17 mouse cellular contexts compared by ENCODE assay signal in genomic region chr15:91928511-91928910, GRCm38 (mm10).
A peak's percentile ranks its signal among the peaks of the same experiment; 100 is the strongest.
DNase-seq lines count a peak whose midpoint lies in the region; ATAC-seq lines count a peak whose summit lies in the region.
"Had no signal": no experiment of that assay in that cellular context is flagged by ENCODE, and none has a peak within 500 bp of the region (broad histone marks: within the 10 kb centered on the region; RNA-seq: fewer than 3 reads in every experiment).

No protein-coding gene starts in this region.

- H3K4me3 ChIP-seq in forebrain, embryonic 13.5 days, result no peak overlapping the region
- no peak overlapping the region for H3K4me3 ChIP-seq in forebrain, embryonic 15.5 days
- no peak overlapping the region for H3K4me3 ChIP-seq in midbrain, embryonic 12.5 days
- no peak overlapping the region for H3K4me3 ChIP-seq in midbrain, embryonic 16.5 days (ENCODE audit: low read depth, low read length)
- H3K4me3 ChIP-seq in neural tube, embryonic 13.5 days, result no peak overlapping the region
- H3K4me3 ChIP-seq: gastrocnemius, adult 2 months; heart, embryonic 10.5 days had no signal

- H3K27ac ChIP-seq in forebrain, embryonic 13.5 days, result no peak overlapping the region
- no peak overlapping the region for H3K27ac ChIP-seq in forebrain, embryonic 15.5 days (replicated peaks)
- no peak overlapping the region for H3K27ac ChIP-seq in midbrain, embryonic 12.5 days (replicated peaks)
- no peak overlapping the region for H3K27ac ChIP-seq in midbrain, embryonic 16.5 days (ENCODE audit: low read length)
- no peak overlapping the region for H3K27ac ChIP-seq in neural tube, embryonic 13.5 days (replicated peaks)
- H3K27ac ChIP-seq: gastrocnemius, adult 2 months; heart, embryonic 10.5 days; liver, embryonic 14.5 days; macrophage had no signal

- H3K9ac ChIP-seq in forebrain, embryonic 13.5 days, result no peak overlapping the region
- no peak overlapping the region for H3K9ac ChIP-seq in forebrain, embryonic 15.5 days (replicated peaks)
- no peak overlapping the region for H3K9ac ChIP-seq in midbrain, embryonic 12.5 days (replicated peaks)
- no peak overlapping the region for H3K9ac ChIP-seq in midbrain, embryonic 16.5 days (ENCODE audit: low read depth, low read length)
- no peak overlapping the region for H3K9ac ChIP-seq in neural tube, embryonic 13.5 days
- H3K9ac ChIP-seq: liver, embryonic 14.5 days had no signal

- DNase-seq in mesoderm, embryonic 11.5 days (ENCODE audit: low read depth, low spot score), result peak; percentile 32
- no peak for DNase-seq in lung, adult 18-20 months
- DNase-seq: adrenal gland, adult 2 months; cerebellum, adult 8-10 months; gastrocnemius, adult 2 months; right cerebral cortex, postnatal 4 days; thymus, adult 2 months had no signal

- H3K9me3 ChIP-seq in forebrain, embryonic 13.5 days (replicated peaks), result no peaks in the 10 kb centered on the region
- H3K9me3 ChIP-seq in forebrain, embryonic 15.5 days, result no peaks in the 10 kb centered on the region
- no peaks in the 10 kb centered on the region for H3K9me3 ChIP-seq in midbrain, embryonic 12.5 days
- no peaks in the 10 kb centered on the region for H3K9me3 ChIP-seq in midbrain, embryonic 16.5 days (replicated peaks; ENCODE audit: control insufficient read depth, low read length, poor library complexity, severe bottlenecking)
- H3K9me3 ChIP-seq in neural tube, embryonic 13.5 days, result no peaks in the 10 kb centered on the region
- H3K9me3 ChIP-seq: heart, embryonic 10.5 days had no signal

- H3K4me2 ChIP-seq in forebrain, embryonic 13.5 days, result no peak overlapping the region
- H3K4me2 ChIP-seq in forebrain, embryonic 15.5 days (replicated peaks), result no peak overlapping the region
- no peak overlapping the region for H3K4me2 ChIP-seq in midbrain, embryonic 12.5 days (replicated peaks)
- no peak overlapping the region for H3K4me2 ChIP-seq in midbrain, embryonic 16.5 days (ENCODE audit: low read length)
- H3K4me2 ChIP-seq in neural tube, embryonic 13.5 days, result no peak overlapping the region

- H3K27me3 ChIP-seq in forebrain, embryonic 13.5 days, result no peaks in the 10 kb centered on the region
- no peaks in the 10 kb centered on the region for H3K27me3 ChIP-seq in forebrain, embryonic 15.5 days
- no peaks in the 10 kb centered on the region for H3K27me3 ChIP-seq in midbrain, embryonic 12.5 days
- H3K27me3 ChIP-seq in midbrain, embryonic 16.5 days (ENCODE audit: control insufficient read depth, insufficient read depth, low read depth, low read length), result no peaks in the 10 kb centered on the region
- no peaks in the 10 kb centered on the region for H3K27me3 ChIP-seq in neural tube, embryonic 13.5 days

- ATAC-seq in forebrain, embryonic 13.5 days, result peak; percentile 50; the same call in 1 of the 2 replicates
- no peak for ATAC-seq in forebrain, embryonic 15.5 days (replicated peaks)
- ATAC-seq in midbrain, embryonic 12.5 days (ENCODE audit: low FRiP score, low read depth), result peak; percentile 49; the same call in 1 of the 2 replicates
- no peak for ATAC-seq in midbrain, embryonic 16.5 days
- ATAC-seq in neural tube, embryonic 13.5 days (ENCODE audit: low read depth), result peak; percentile 47; the same call in 1 of the 2 replicates
- ATAC-seq: hindbrain, embryonic 16.5 days; intestine, postnatal 0 days had no signal

- H3K4me1 ChIP-seq in forebrain, embryonic 13.5 days, result no peaks in the 10 kb centered on the region
- H3K4me1 ChIP-seq in forebrain, embryonic 15.5 days, result peaks cover 3% of the 10 kb centered on the region; the same call in 1 of the 2 replicates
- no peaks in the 10 kb centered on the region for H3K4me1 ChIP-seq in midbrain, embryonic 12.5 days
- no peaks in the 10 kb centered on the region; the same call in 1 of the 2 replicates for H3K4me1 ChIP-seq in midbrain, embryonic 16.5 days (ENCODE audit: control insufficient read depth, insufficient read depth, low read length)
- peaks cover 12% of the 10 kb centered on the region for H3K4me1 ChIP-seq in neural tube, embryonic 13.5 days (replicated peaks)
- H3K4me1 ChIP-seq: heart, embryonic 10.5 days had no signal

- no peaks in the 10 kb centered on the region for H3K36me3 ChIP-seq in forebrain, embryonic 13.5 days (ENCODE audit: poor library complexity, severe bottlenecking)
- no peaks in the 10 kb centered on the region for H3K36me3 ChIP-seq in forebrain, embryonic 15.5 days
- no peaks in the 10 kb centered on the region for H3K36me3 ChIP-seq in midbrain, embryonic 12.5 days
- H3K36me3 ChIP-seq in midbrain, embryonic 16.5 days (ENCODE audit: control insufficient read depth, insufficient read depth, low read length), result no peaks in the 10 kb centered on the region
- H3K36me3 ChIP-seq in neural tube, embryonic 13.5 days, result no peaks in the 10 kb centered on the region
- H3K36me3 ChIP-seq: heart, embryonic 10.5 days had no signal

- 51% methylated on average over 7 of the region's 7 CpGs for WGBS in forebrain, embryonic 13.5 days
- WGBS in forebrain, embryonic 15.5 days, result 44% methylated on average over 7 of the region's 7 CpGs
- WGBS in midbrain, embryonic 12.5 days, result 58% methylated on average over 7 of the region's 7 CpGs
- 39% methylated on average over 7 of the region's 7 CpGs for WGBS in midbrain, embryonic 16.5 days
- 41% methylated on average over 7 of the region's 7 CpGs for WGBS in neural tube, embryonic 13.5 days

Comparison
In these comparisons a context has a peak if more than half of its experiments do, and no peak if none do; other contexts are left out.
1. ATAC-seq: peak in forebrain, embryonic 13.5 days (single experiment), midbrain, embryonic 12.5 days (single experiment) and neural tube, embryonic 13.5 days (single experiment); none in forebrain, embryonic 15.5 days (single experiment) and midbrain, embryonic 16.5 days (single experiment).